Mouse (Mus musculus) cerebellum, adult 11-12 months (tissue): Measurements from ENCODE around the gene Npm1.

Experiments used
- DNase-seq: peaks from one replicate; pipeline ENCODE4 v3.0.0; 2022

Gene Npm1

DNA sequence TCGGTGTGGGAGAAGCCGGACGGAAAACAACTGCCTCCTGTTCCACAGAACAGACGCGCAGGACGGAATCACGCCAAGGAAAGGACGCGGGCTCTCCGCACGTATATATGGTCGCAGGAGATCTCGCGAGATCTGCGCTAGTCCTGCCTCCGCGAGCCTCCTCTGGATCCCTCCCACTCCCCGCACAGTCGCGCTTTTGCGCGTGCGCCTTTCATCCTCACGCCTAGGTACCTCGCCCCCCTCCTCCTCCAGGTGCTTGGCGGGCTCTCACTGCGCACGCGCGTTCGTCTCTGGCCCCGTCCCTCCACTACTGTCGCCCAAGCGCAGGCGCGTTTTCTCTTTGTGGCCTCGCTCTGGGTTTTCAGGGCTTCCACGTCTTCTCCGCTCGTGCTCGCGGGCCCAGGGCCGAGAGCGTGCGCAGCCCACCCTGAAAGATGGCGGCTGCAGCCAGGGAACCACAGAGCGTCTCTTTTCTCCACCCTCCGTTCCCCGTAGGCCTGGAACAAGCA is at the start of gene Npm1:
Gene Npm1 (minus strand): TSS at position 209 of the 509 bp plus-strand sequence.
- DNase-seq: peak; percentile 100

GRCm38 (mm10) chr11:33207411-33207810 is 44.4 kb upstream of the Npm1 start:
- no peak for DNase-seq

DNA sequence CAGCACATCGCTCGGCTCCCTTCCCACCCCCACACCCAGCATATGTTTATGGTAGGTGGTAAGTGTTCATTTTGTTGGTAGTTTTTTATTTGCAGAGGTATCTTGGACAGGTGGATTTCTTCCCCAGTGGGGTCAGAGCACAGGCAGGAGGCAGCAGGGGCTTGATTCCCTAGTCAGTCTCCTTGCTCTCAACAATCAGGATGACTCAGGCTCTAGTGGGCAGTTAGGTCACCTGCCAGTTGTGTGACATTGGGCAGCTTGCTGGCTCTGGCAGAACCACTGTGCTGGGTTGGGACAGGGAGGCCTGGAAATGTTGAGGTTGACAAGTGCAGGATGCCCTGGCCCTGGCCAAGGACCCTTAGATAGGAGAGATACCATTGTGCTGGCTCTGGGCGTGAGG is 42.0 kb upstream of the Npm1 start:
- peak; percentile 31 for DNase-seq

DNA sequence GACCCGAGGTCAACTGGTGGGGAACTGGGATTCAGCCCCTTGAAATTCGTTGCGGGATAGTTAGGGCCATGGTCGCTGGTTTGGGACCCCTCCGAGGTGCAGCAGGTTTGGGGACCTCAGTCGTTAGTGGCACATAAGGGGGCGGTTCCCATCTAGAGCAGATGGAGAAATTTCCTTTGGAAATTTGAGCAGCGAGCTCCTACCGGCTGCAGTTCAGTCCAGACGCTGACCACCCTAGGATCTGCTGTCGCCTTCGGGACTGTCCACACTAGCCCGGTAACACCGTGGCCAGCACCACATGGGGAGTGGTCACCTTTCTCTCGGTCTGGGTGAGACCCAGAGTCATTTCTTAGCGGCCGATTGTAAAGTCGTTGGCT is 41.3 kb upstream of the Npm1 start:
- peak; percentile 41 for DNase-seq

DNA sequence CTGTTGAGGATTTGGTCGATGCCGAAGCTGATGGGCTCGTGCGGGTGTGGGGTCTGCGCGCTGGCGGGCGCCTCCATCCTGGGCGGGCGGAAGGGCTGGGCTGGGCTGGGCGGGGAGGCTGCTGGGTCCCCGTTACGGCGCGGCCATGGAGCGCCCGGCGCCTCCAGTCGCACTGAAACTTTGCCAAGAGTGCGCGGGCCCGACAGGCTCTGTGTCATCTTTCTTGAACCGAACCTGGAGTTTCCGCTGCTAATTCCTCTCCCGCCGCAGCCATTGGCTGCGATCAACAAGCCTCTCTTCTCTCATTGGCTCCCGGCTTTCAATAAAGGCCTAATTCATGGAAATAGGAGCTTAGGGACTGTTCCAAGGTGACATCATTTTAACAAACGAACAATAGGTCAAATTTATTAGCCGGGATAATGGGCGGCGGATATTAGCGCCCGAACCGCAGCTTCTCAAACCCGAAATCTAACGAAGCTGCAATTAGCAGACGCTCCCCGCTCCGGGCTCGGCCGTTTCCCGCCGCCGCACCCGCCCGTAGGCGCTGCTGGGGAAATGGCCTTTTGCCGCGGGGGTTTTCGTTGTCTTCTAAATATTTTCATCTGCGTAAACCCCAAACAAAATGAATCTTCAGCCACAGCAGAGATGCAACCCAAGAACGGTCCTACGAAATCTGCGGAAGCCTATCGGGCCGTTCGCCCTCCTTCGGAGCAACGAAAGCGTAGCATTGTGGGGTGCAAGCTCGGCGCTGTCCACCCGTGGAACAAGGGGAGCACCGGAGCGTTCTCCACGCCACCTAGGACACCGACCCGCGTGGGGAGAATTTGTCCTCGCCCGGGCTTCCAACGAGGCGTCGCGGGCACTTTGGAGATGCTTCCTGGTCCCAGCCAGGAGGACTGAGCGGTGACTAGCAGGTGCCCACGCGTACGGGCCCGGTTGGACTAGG is 40.6 kb upstream of the Npm1 start, which contains the start of gene Tlx3:
Gene Tlx3 (minus strand): TSS at position 207 of the 946 bp plus-strand sequence.
- peak; percentile 91 for DNase-seq

DNA sequence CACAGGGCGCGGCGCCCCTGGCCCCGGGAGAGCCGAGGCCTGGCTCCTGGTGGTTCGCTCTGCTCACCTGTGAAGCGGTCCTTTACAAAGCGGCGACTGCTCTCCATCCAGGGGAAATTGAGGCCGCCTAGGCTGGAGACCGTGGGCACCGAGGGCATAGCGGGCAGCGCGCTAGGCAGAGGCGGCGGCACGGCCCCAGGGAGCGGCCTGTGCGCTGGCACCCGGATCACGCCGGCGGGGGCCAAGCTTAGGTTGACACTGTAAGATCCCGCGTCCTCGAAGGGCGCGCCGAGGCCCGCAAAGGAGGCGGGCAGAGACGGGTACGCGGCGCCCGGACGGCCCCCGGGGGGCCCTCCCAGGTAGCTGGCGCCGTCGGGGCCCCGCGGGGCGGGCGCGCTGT is 40.0 kb upstream of the Npm1 start:
- DNase-seq: peak; percentile 54

GRCm38 (mm10) chr11:33202296-33202695 is 39.3 kb upstream of the Npm1 start:
- DNase-seq: peak; percentile 82

- DNase-seq: no peak
Measured at GRCm38 (mm10) chr11:33201626-33202010, 38.6 kb upstream of the Npm1 start.

DNA sequence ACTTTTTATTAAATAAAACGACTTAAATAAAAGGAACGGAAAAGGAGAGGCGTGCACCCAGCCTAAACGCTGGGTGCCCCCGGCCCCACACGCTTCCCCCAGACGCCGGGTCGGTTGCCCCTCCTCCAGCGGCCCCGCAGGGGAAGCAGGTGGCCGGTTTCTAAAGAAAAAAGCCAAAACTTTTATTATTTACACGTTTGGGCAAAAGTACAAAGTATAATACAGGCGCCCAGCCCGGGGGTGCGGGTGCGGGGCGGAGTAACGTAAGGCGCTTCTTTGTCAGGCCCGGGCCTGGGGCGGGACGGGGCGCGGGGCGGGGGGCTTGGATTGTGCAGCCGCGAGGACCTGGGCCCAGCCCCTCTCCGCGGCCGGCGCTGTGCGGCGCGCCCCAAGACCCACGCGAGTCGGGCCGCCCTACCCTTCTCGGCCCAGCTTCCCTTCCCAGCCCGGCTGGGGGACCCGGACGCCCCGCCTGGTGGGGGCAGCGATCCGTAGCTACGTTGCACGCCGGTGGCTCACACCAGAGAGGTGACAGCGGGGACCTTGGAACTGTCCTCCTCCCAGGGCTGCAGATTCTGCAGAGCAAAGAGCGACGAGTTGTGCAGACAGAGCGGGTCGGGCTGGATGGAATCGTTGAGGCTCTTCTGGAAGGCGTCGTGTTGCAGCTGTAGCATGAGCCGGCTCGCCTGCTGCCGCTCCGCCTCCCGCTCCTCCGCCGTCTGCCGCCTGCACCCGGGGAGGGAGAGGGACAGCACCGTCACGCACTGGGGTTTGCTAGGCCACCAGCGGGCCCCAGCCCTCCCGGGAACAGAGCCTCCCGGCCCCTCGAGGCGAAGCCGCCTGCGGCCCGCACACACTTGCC is 38.0 kb upstream of the Npm1 start:
- peak; percentile 51 for DNase-seq

DNA sequence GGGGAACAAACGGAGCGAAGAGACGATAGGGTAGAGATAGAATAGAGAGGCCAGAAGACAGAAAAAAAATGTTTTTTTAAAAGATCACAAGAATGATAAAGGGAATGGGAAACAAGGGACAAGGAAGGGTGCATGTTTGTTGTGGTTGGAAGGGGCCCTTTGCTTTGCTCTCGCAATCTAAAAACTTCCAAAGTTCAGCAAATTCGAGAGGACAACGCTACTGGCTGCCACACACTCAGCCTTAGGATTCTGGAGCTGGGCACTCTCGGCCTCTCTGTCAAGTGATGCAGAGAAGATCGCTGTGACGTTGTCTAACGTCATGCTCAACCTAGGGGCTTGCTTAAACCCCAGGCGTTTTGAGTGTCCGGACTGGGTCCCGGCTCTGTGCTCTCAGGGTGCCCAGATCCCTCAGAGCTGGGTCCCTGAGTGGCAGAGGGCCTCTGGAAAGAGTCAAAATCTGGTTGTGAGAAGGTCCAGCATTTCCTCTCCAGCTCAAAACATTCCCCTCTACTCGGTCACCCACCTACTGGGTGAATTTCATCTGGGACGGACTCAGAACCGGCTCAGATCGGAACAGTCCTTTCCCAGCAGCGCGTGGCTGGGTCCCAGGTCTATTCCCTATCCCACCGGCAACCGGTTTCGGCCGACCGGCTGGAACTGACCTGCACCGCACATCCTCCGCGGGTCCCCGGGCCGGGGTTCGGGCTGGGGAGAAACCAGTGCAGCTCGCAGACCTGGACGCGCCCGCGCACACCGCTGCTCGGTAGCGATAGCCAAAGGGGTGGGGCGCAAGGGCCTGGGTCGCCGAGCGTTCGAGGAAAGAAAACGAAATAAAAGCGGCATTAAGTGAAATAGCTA is 37.1 kb upstream of the Npm1 start:
- DNase-seq: peak; percentile 42

DNA sequence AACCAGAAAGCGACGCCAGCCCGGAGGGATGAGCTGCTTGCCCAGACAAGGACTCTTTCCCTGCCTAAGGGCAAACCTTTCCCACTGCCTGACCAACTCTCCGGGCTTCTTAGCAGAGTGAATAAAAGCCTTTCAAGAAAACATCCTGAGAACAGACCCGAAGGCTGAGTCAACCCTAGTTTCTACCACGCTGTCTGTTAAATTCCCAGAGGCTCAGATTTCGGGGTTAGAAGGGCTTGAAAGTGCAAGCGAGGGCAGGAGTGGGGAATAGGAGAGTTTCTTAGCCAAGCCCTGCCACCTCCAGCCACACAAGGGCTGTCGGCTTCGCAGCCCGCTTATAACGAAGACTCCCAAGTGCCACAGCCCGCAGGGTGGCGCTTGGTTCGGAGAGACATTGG is 36.1 kb upstream of the Npm1 start:
- no peak for DNase-seq

DNA sequence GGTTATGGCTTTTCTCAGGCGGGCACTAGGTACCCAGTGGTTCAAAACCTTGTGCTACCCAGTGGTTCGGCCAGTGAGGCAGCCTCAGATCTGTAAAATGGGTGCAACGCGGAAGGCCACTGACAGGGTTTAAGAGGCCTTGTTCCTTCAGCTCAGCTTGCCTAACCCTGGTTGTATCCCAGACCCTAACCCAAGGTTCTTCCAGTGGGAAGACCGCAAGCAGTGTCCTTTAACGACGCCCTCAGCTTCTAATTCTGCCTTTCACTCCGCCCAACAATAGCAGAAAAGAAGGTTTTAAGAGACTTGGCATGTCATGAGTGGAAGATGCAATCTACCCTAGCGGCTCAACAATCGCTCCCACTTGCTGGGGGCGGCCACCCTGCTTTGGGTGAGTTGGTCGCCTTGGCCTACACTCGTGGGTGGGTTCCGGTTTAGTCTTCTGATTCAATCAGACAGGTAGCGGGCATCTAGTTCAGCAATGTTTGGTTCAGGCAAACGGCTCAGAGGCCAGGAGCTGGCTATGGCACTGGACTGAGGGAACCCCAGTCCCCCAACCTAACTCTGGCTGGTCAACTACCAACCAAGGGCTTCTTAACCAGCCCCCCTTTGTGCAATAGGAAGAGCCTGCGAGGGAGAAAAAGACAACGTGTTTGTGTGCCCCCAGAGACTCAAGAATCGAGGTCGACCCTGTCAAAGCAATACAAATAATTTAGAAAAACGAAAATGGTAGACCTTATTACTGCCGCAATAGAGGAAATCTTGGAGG is 35.5 kb upstream of the Npm1 start:
- no peak for DNase-seq

DNA sequence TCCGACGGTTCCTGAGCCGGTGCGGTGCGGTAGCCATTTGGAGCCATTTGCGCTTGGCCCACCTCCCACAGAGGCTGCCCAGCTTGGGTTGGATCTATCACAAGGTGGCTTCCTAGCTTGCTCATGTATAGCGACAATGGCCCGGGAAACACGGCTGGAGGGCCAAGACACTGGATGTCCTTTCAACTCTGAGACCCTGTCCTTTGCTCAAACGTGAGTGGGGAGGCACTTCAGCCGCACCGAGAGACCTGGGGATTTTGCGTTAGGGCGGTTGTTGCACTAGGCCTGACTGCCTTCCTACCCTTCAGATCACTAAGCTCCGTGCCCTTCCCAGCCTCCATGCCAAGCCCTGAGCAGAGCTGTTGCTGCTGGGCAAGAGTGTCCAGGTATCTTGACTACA is 34.7 kb upstream of the Npm1 start:
- DNase-seq: peak; percentile 62

DNA sequence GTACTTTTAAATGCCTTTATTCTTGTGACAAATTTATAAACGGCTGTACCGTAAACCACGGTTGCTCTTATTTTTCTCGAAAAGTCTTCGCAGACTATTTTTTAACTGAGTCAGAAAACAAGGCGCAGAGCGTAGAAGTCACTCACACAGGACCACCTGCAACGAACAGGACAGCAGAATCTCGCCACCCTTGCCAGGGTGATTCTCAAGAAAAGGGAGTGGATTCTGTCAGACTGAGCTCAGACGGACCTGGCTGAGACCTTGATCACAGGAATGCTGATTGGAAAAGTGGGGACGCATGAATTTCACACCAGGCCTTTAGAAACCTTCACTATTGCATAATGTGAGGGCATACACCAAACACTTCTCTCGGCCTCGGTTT is 34.1 kb upstream of the Npm1 start:
- DNase-seq: no peak

DNA sequence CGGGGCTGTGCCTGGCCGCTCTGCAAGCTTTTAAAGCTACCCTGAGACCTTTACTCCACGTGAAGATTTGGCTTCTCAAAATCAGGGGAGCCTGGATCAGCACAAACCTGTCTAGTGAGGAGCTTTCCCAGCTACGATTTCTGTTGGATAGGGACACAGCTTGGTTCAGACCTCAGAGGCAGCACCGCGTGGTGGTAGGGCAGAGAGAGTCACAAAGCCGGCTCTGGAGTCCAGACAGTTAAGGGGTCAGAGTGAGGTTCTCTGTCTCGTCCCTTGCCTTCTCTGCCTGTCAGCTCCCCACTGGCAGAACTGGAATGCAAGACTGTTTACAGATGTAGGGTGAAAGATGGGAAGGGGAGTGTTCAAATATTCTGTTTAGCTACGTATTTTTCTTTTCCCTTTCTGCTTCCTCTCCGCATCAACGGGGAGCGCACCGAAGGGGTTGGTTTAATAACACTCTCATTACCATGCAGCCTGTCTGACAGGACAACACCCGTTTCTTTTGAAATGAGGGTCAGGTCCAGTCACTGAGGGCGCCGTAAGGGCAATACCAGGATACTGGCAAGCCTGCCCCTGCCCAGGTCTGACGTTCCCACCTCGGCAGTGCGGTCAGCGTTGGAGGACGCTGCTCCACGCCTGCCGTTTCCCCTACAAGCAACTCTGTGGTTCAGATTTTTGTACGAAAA is 33.6 kb upstream of the Npm1 start:
- DNase-seq: peak; percentile 26

GRCm38 (mm10) chr11:33195531-33196446 is 32.8 kb upstream of the Npm1 start:
- DNase-seq: peak; percentile 36

DNA sequence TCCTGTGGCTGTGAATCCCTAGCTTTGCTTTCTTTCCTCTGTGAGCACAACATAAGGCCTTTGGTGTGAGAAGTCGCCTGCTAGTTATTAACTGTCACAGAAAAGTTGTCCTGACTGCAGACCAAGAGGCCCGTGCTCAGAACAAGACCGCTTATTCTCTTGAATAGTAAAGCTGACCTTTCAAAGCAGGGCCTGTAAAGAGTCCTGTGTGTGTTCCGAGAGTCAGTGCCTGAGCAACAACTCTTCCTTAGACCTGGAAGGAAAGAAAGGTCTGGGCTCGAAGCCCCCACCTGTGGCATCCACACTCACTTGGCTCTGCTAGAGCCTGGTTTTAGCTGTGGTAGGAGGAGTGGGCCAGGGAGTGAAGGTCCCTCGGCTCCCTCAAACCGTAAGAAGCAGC is 32.1 kb upstream of the Npm1 start:
- no peak for DNase-seq

GRCm38 (mm10) chr11:33193695-33194094 is 30.7 kb upstream of the Npm1 start:
- no peak for DNase-seq

- no peak for DNase-seq
Measured at GRCm38 (mm10) chr11:33181804-33182203, 18.8 kb upstream of the Npm1 start.

DNA sequence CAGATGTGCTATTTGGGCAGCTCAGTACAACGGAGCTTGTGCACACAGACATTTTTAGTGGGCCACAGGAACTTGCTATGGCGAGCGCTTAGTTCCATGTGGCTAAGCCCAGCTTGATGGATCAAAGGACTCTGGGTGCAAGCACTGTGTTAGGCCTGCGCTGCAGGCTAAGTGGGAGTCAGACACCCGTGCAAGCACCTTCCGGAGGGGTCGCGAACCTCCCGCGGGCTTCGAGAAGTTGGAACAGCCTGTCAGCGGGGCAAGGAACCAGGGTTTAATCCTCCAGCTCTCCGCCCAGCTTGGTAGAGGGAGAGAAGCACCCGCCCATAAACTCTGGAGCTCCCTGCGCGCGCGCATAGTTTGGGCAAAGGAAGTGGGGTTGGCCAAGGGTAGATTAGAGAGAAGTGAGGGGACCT is 17.7 kb upstream of the Npm1 start:
- no peak for DNase-seq
